Mouse (Mus musculus) heart, postnatal 25 days (tissue): ENCODE results near the gene Eif5b. TPM values are rescaled to one million over a fixed set of nuclear protein-coding genes. Genes with fewer than 3 reads are reported as not detected.
"Not testable (repeated sequence)": the region's sequence is repeated elsewhere in the genome, so short reads cannot be mapped to it uniquely, and the experiment has no call there.

Experiments
- DNase-seq: peaks from one replicate; pipeline ENCODE4 v3.0.0; 2022; ENCODE audit warnings: low spot score
- intact Hi-C: fragments of 180-260 bp; cut with DNase I; formaldehyde crosslinking; loops from one replicate; pipeline ENCODE4 v1.15.1; 2025
- total RNA-seq, 2 experiments: library from RNA; stranded (reverse); gene quantifications; 2 replicates each; pipeline ENCODE4 v1.2.3; 2021

Gene Eif5b
- total RNA-seq, 2 experiments from 2014 or later = 42.9 to 45.7 TPM

- intact Hi-C loops = loop anchor here (5.0 to 10.0 kb wide), 2 partner anchors 107 to 135 kb away; partner anchors contain the start of genes Mitd1, Mrpl30 and Tsga10
Observed at GRCm38 (mm10) chr1:37999552-37999951, 1.7 kb downstream of the Eif5b start.

DNA sequence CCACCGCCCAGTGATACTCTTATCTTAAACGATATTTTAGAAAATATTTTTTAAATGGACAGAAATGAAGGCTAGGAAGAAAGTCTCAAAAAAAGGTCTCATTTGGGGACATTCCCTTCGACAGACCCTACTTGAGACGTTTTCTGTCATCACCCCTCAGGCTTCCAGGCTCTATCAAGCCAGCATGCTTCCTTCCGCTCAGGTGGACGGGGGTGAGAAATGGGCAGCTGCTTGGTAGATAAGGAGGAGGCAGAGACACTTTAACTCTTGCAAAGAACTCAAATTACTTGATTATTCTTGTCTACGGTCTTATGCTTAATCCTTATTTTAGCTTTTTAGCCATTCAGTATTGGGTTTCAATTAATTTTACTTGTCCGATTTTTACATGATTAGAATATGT, 3.0 kb downstream of the Eif5b start:
- intact Hi-C loops = no loop called here
- DNase-seq = no peak

More at GRCm38 (mm10) chr1:37999552-37999951, 1.7 kb downstream of the Eif5b start:
- no peak for DNase-seq

- DNase-seq = no peak
- intact Hi-C loops = no loop called here
Observed at GRCm38 (mm10) chr1:38001956-38002355, 4.1 kb downstream of the Eif5b start.

DNA sequence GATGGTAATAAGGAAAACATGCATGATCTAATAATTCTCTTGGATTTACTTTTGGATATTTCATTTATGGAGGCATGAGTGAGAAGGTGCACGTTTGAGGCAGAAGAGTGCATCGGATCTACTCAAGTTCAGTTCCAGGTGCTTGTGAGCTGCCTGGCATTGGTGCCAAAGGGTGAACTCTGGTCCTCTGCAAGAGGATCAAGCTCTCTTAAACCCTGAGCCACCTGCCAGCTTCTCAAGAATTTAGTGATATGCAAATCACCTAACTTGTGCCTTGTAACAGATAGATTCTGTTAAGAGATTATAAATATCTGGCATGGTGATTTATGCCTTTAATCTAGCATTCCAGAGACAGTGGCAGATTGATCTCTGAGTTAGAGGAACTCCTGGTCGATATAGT, 5.2 kb downstream of the Eif5b start:
- no peak for DNase-seq
- intact Hi-C loops = no loop called here

- no peak for DNase-seq
- intact Hi-C loops = no loop called here
Observed at GRCm38 (mm10) chr1:38006741-38007140, 8.9 kb downstream of the Eif5b start.

GRCm38 (mm10) chr1:38011647-38012046, 13.8 kb downstream of the Eif5b start:
- DNase-seq = no peak
- intact Hi-C loops = no loop called here

GRCm38 (mm10) chr1:38012104-38012503, 14.3 kb downstream of the Eif5b start:
- no peak for DNase-seq
- intact Hi-C loops = no loop called here

- intact Hi-C loops = no loop called here
- no peak for DNase-seq
Observed at GRCm38 (mm10) chr1:38012509-38012908, 14.7 kb downstream of the Eif5b start.

DNA sequence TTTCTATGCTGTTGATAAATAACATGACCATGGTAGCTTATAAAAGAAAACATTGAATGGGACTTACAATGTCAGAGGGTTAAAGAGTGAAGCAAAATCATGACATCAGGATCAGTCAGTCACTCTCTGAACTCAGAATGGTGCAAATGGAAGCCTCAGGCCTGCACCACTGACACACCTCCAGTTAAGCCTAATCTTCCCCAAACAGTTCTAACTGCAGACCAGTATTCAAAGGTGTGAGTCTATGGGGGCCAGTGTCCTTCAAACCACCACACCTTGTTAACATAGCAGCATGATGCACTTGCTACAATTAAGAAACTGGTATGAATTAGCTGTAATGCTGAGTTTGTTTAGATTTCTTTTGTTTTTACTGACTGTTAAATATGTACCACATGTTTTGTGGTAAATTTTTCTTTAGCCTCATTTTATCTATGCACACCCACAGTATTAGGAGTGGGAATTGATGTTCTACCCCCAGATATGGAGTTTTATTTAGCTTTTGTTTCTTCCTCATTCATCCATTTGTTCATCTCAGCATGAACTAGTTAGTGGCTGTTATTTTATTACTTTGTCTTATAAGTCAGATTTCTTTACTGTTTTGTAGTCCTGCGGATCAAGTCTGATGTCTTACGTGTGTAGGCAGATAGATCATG, 16.9 kb downstream of the Eif5b start:
- intact Hi-C loops = no loop called here
- no peak for DNase-seq

DNA sequence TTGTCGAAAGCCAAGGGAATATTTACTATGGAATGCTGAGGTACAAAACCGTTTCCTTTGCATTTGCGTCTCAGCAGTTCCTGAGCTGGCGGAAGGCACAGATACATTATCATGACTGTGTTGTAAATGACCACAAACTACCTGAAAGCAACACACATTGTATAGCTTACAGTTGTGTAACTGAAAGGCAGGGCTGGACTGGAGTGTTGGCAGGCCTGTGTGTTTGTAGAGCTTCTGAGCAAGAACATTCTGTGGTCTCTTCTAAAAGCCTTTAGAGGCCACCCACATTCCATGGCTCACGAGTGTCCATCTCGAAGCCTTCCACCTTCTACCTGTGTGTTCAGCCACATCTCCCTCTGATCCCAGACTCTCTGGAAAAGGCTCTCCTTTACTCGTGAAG, 29.5 kb downstream of the Eif5b start:
- intact Hi-C loops = no loop called here
- DNase-seq = no peak

DNA sequence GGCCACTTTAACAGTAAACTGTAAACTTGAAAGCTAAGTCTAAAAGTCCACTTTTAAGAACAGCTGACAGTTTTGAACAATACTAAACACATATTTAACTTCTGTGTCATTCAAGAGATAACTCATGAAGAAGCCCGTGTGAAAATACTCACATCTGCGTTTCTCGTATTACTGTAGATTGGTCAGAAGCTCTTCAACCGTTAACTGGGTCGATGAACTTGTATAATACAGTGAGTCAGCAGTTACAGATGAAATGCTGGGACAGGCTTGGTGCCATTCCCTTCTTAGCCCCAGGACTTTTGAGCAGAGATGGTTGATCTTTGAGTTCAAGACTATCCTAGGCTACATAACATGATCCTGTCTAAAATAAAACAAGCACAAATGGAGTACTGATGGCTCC, 33.6 kb downstream of the Eif5b start:
- intact Hi-C loops = no loop called here
- DNase-seq = no peak

DNA sequence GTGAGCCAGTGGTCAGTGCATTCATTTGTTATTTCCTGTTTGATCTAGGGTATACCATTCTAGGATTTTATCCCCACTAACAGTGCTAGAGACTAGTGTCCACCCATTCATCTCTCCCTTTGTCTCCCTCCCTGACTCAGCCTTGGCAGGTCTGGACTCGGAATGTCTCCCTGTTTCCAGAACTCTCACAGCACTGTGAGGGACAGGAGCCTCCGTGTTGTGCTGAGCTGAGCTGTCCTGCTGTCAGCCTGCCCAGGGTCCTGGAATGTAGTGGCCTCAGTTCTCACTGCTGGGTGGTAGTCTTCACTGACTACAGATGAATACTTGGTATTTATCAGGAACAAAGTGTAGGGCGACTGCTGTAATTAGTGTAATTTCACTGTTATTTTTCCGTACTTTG, 37.7 kb downstream of the Eif5b start:
- intact Hi-C loops = no loop called here
- DNase-seq = no peak

- no peak for DNase-seq
- intact Hi-C loops = no loop called here
Observed at GRCm38 (mm10) chr1:38037375-38037774, 39.6 kb downstream of the Eif5b start.

- DNase-seq = no peak
- intact Hi-C loops = no loop called here
Observed at GRCm38 (mm10) chr1:38038898-38039297, 41.1 kb downstream of the Eif5b start.

DNA sequence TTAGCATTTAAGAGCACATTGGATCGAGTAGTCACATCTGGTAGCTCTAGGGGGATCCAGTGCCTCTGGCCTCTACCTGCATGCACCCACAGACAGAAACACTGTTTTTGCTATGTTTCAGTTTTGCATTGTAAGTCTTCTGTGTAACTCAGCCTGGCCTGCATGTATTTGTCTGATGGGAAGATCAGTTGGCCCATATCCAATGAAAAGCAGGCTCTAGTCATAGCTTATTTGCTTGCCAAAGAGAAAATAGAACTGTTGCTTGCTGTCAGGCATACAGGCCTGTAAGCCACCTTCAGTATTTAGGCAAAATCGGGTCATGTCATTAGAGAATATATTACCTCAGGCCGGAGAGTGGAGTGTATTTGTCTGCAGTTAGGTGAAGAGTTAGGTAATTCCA, 50.3 kb downstream of the Eif5b start:
- DNase-seq = no peak
- intact Hi-C loops = no loop called here

DNA sequence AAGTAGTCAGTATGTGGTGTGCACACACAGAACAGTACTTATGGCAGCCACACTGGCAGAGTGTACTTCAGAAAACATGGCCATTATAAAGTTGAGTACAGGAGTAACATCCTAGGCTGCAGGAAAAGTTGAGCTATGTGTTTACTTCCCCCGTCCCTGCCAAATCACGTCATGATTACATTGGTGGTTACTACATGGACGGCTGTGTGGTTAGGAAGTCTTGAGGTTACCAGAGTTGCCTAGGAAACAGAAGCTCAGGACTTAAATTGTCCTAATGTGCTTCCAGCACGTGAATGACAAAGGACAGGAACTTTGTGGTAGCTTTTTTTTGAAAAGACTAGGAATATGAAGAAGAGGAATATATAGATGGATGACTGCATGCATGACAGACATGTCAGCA, 51.8 kb downstream of the Eif5b start:
- intact Hi-C loops = no loop called here
- DNase-seq = no peak

DNA sequence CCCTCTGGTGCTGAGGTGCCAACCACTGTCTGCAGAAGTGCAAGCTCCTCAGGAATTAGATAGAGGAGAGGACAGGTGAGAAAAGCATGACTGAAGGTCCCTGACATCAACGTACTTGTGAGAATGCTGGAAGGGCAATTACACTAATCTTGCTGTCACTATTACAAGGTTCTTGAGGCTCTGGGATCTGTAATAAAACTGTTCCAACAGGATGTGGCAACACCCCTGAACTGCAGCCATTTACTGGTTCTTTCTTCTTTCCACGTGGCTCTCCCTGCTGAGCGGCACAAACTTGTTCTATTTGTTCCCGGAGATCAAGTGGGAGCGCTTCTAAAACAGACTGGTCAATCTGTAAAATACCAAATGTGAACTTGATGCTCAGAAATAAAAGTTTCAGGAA, 57.4 kb downstream of the Eif5b start:
- DNase-seq = no peak
- intact Hi-C loops = no loop called here

GRCm38 (mm10) chr1:38058417-38058816, 60.6 kb downstream of the Eif5b start:
- no peak for DNase-seq
- intact Hi-C loops = no loop called here

GRCm38 (mm10) chr1:38062156-38062555, 64.3 kb downstream of the Eif5b start:
- DNase-seq, intact Hi-C loops: not testable (repeated sequence)

DNA sequence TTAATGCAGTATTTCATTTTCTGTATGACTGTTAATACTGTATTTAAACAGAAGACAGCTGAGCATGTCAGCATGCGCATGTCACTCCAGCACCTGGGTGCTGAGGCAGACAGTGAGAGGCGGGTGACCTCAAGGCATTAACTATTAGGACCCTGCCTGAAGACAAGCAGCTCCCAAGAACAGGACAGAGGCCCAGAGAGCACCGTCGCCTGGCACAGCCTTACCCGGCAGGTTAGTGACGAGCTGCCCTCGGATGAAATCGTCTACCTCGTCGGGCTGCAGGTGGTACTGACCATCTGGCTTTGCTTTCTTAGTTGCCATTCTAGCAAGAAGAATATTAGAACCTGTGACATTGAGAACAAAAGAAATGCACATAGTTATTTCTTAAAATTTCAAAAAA, 69.5 kb downstream of the Eif5b start:
- no peak for DNase-seq
- intact Hi-C loops = no loop called here

DNA sequence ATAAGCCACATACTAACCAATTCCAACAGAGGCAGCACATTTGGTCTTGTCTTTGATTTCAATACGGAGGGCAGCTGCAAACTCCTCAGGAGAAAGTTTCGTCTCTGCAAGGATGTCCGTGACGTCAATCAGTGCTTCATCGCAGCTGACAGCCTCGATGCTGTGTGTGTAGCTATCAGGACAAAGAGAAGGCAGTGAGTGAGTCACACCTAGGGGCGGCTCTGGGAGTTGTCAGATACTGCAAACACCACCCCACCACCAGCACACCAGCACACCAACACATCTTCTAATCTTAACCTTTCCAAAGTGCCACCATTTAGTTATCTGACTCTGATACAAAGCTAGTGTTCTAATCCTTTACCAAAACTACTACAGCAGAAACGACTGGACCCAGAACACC, 73.5 kb downstream of the Eif5b start:
- DNase-seq = no peak
- intact Hi-C loops = no loop called here

GRCm38 (mm10) chr1:38081316-38081715, 83.5 kb downstream of the Eif5b start:
- DNase-seq = no peak
- intact Hi-C loops = no loop called here
